Mouse (Mus musculus): ENCODE measurements around the gene Dcpp2. TPM values are rescaled to one million over a fixed set of nuclear protein-coding genes. Genes with fewer than 3 reads are reported as not detected.
"Not testable (repeated sequence)": the region's sequence is repeated elsewhere in the genome, so short reads cannot be mapped to it uniquely, and the experiment has no call there.

The Dcpp2 gene
- total RNA-seq (2015) (not detected in 2 replicates), total RNA-seq (2017) (not detected in 2 replicates)

- ATAC-seq (ENCODE audit: poor library complexity, severe bottlenecking), result not testable (repeated sequence)
Observed at GRCm38 (mm10) chr17:23880576-23880975, at the start of gene Dcpp2, which contains the start of gene Dcpp1. TSS of gene Dcpp2 (plus strand) at chr17:23880880. TSS of gene Dcpp1 (plus strand) at chr17:23880876.

GRCm38 (mm10) chr17:23831201-23831600 lies 49.5 kb upstream of the Dcpp2 start:
- ATAC-seq (ENCODE audit: poor library complexity, severe bottlenecking), result no peak

GRCm38 (mm10) chr17:23836006-23836575 lies 44.6 kb upstream of the Dcpp2 start, which contains the start of gene Prss33:
TSS of gene Prss33 (minus strand) at chr17:23836056.
- no peak for ATAC-seq (ENCODE audit: poor library complexity, severe bottlenecking)

- ATAC-seq (ENCODE audit: poor library complexity, severe bottlenecking), result peak; percentile 80
Observed at GRCm38 (mm10) chr17:23841145-23841544, 39.5 kb upstream of the Dcpp2 start.

GRCm38 (mm10) chr17:23843141-23843811 lies 37.4 kb upstream of the Dcpp2 start:
- ATAC-seq (ENCODE audit: poor library complexity, severe bottlenecking), result no peak

DNA sequence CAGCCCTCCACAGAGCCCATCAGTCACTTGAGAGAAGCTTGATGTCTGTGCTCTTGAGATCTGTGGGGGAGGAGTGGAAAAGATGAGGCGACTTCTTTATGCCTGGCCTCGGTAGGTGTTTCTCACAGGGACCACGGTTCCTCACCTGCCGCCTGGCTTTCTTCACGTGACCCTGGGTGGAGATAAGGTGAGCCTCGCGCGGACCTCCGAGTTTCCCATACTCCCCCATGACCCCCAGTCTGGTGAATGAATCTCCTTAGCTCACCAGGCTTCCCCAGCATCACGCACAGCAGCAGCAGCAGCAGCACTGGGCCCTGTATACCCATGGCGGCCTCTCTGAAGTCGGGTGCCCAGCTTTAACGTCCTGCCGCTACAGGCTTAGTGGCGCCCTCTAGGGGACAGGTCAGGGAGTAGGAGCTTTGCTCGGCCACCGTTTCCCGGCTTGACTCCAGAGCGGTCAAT lies 36.8 kb upstream of the Dcpp2 start, which contains the start of the genes Prss32 and Prss41:
Gene Prss32, plus strand, starts transcription at position 44 of the 462 bp plus-strand sequence.
Gene Prss41, minus strand, starts transcription at position 361 of the 462 bp plus-strand sequence.
- ATAC-seq (ENCODE audit: poor library complexity, severe bottlenecking), result peak; percentile 83

DNA sequence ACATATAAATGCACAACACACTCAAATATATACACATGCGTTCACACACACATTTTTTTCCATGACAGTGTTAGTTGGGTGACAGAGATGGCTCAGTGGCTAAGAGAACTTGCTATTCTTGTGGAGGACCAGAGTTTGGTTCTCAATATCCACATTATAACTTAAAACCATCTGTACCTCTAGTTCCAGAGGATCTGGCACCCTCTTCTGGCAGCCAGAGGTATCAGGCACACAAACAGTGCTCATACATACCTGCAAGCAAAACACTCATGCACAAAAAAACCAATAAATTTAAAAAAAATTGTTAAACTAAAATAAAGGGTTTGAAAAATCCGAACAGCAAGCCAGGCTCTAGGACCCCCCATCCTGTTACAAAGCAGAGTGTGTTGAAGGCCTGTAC lies 30.7 kb upstream of the Dcpp2 start:
- ATAC-seq (ENCODE audit: poor library complexity, severe bottlenecking), result no peak

GRCm38 (mm10) chr17:23850853-23851749 lies 29.6 kb upstream of the Dcpp2 start:
- peak; percentile 57 for ATAC-seq (ENCODE audit: poor library complexity, severe bottlenecking)

GRCm38 (mm10) chr17:23853292-23853691 lies 27.4 kb upstream of the Dcpp2 start:
- ATAC-seq (ENCODE audit: poor library complexity, severe bottlenecking), result peak; percentile 83

GRCm38 (mm10) chr17:23854229-23854765 lies 26.4 kb upstream of the Dcpp2 start:
- ATAC-seq (ENCODE audit: poor library complexity, severe bottlenecking), result no peak

DNA sequence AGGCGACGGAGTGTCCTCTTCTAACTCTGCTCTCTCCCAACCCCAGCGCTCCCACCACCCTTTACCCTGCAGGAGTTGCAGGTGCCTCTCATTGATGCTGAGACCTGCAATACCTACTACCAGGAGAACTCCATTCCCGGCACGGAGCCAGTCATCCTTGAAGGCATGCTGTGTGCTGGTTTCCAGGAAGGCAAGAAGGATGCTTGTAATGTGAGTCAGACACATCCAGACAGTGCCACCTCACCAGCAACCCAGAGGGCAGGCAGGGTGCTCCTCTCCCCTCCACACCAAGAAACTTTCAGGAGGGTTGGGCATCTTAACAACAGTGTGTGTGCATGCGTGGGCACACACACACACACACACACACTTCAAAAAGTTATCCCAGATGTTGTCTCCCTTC lies 23.5 kb upstream of the Dcpp2 start:
- no peak for ATAC-seq (ENCODE audit: poor library complexity, severe bottlenecking)

DNA sequence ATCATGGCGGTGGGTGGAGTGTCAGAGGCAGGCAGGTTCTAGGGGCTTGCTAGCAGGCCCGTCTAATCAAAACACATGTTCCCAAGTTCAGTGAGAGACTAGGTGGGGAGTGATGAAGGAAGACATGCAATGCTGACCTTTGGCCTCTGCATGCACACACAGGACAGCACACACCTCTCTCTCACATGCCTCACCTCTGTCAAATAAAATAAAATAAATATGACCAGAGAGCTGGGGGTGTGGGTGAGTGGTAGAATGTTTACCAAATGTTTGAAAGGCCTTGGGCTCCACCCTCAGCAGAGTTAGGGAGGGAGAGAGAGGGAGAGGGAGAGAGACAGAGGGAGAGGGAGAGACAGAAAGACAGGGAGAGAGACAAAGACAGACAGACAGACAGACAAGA lies 22.8 kb upstream of the Dcpp2 start:
- ATAC-seq (ENCODE audit: poor library complexity, severe bottlenecking), result no peak

- no peak for ATAC-seq (ENCODE audit: poor library complexity, severe bottlenecking)
Observed at GRCm38 (mm10) chr17:23862926-23863325, 17.8 kb upstream of the Dcpp2 start.

GRCm38 (mm10) chr17:23867756-23868155 lies 12.9 kb upstream of the Dcpp2 start, which contains the start of gene Prss21:
TSS of gene Prss21 (plus strand) at chr17:23868056.
- ATAC-seq (ENCODE audit: poor library complexity, severe bottlenecking), result no peak

GRCm38 (mm10) chr17:23868513-23868912 lies 12.2 kb upstream of the Dcpp2 start:
- ATAC-seq (ENCODE audit: poor library complexity, severe bottlenecking), result peak; percentile 99

DNA sequence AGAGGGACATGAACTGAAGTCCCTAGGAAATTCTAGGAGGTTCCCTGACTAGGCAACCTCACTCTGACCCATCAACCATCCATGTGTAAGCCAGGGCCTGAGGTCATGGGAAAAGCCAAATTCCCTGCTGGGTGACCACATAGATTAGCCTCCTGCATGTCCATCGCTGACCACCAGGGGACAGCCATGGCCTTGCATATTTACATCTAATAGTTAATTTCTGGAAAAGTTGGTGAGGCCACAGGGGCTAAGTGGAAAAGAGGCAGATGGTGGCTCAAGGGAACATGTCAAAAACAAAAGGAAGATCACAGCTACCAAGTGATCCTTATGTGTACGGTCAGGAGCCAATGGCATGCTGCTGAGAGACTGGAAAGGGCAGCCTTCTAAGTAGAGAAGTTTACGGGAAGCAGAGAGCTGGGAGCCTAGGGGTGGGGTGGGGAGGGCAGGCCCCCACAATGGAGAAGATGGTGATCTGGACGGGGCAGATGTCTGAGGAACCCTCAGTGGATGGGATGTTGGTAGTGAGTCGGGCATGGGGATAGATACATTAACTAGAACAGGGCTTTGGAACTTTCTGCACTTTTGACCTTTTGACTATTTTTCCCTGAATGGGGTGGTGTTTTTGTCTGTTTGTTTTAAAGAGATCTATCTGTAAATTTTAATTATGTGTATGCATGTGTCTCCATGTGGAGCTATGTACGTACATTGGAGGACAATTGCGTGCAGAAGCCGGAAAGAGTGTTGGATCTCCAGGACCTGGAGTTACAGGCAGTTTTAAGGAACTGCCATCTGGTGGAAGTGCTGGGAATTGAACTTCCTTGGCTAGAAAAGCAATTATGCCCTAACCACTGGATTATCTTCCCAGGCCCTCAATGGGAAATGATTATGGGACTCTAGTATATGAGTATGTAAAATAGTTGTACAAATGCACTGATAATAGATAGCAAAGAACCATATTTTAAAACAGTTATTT lies 6.5 kb upstream of the Dcpp2 start:
- ATAC-seq (ENCODE audit: poor library complexity, severe bottlenecking), result peak; percentile 47; the same call in 1 of the 2 replicates

GRCm38 (mm10) chr17:23876741-23877140 lies 3.9 kb upstream of the Dcpp2 start:
- ATAC-seq (ENCODE audit: poor library complexity, severe bottlenecking), result no peak

DNA sequence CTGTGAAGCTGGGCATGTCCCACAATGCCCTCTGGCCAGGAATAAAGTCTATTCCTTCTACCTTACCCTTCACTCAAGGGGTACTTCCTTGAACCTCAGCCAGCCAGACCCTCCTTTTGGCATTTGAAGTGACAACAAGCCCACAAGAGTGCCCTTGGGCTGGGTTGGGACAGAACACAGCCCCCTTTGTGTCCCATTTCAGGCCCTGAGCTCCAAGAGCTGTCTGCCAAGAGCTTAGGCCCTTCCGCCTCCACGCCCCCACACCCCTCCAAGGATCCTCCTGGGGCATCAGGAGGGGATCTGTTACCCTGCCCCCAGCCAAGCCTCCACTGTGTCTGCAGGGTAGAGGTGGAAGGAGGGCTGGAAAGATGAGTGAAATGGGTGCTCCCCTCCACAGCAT lies 3.5 kb upstream of the Dcpp2 start:
- ATAC-seq (ENCODE audit: poor library complexity, severe bottlenecking), result no peak

- not testable (repeated sequence) for ATAC-seq (ENCODE audit: poor library complexity, severe bottlenecking)
Observed at GRCm38 (mm10) chr17:23917158-23917557, 36.5 kb downstream of the Dcpp2 start, which contains the start of gene Dcpp3. TSS of gene Dcpp3 (plus strand) at chr17:23917458.

All from megakaryocyte, adult 5-6 weeks (primary cell).